Mouse (Mus musculus) midbrain, embryonic 16.5 days (tissue): ENCODE results near the gene Arsg. TPM values are rescaled to one million over a fixed set of nuclear protein-coding genes. Genes with fewer than 3 reads are reported as not detected.

Source experiments
- ATAC-seq: fragments of 200-750 bp; cut with Nextera tagmentation; 2 replicates; pipeline ENCODE4 v1.8.0; 2017; ENCODE audit warnings: moderate TSS enrichment
- H3K27ac ChIP-seq: fragments of 300-500 bp; sonication (generic); 2 replicates; pipeline ENCODE4 v1.5.1; 2014; ENCODE audit warnings: mild to moderate bottlenecking, low read length, mixed read lengths
- H3K27me3 ChIP-seq: fragments of 300-500 bp; sonication (generic); 2 replicates; pipeline ENCODE4 v1.6.1; 2014; ENCODE audit warnings: low read depth, low read length, mixed read lengths; ENCODE audit not compliant: control insufficient read depth, insufficient read depth
- H3K36me3 ChIP-seq: fragments of 300-500 bp; sonication (generic); 2 replicates; pipeline ENCODE4 v1.6.1; 2014; ENCODE audit warnings: mild to moderate bottlenecking, low read length, moderate library complexity, mixed read lengths; ENCODE audit not compliant: control insufficient read depth, insufficient read depth
- H3K4me1 ChIP-seq: fragments of 300-500 bp; sonication (generic); 2 replicates; pipeline ENCODE4 v1.6.1; 2014; ENCODE audit warnings: mild to moderate bottlenecking, low read length, mixed read lengths; ENCODE audit not compliant: control insufficient read depth, insufficient read depth
- H3K4me2 ChIP-seq: fragments of 300-500 bp; sonication (generic); 2 replicates; pipeline ENCODE4 v1.6.1; 2014; ENCODE audit warnings: mild to moderate bottlenecking, low read length, mixed read lengths
- H3K4me3 ChIP-seq: fragments of 300-500 bp; sonication (generic); 2 replicates; pipeline ENCODE4 v1.5.1; 2014; ENCODE audit warnings: low read depth, mild to moderate bottlenecking, low read length, moderate library complexity, mixed read lengths
- H3K9ac ChIP-seq: fragments of 300-500 bp; sonication (generic); 2 replicates; pipeline ENCODE4 v1.6.1; 2014; ENCODE audit warnings: low read depth, low read length, mixed read lengths
- H3K9me3 ChIP-seq: fragments of 300-500 bp; sonication (generic); replicated peaks from 2 replicates; pipeline ENCODE4 v1.6.1; 2014; ENCODE audit warnings: mild to moderate bottlenecking, low read length, mixed read lengths; ENCODE audit not compliant: control insufficient read depth, poor library complexity, severe bottlenecking
- WGBS: fragments of 180-500 bp; shearing (Covaris S2); extraction: QIAGEN DNeasy Blood & Tissue Kit; methylation state at CpG from one replicate; pipeline ENCODE4 v1.1.7; 2014; 5-methylcytosine and 5-hydroxymethylcytosine counted together
- polyA plus RNA-seq: library from polyadenylated mRNA; unstranded; fragments of >200 nt; fragmentation: Nextera tagmentation; extraction: Ambion mirVana; gene quantifications from 2 replicates; pipeline ENCODE4 v1.2.1, GENCODE M21; 2015

The Arsg gene
- polyA plus RNA-seq, 1 experiment from 2014 or later, result 4.2 TPM

DNA sequence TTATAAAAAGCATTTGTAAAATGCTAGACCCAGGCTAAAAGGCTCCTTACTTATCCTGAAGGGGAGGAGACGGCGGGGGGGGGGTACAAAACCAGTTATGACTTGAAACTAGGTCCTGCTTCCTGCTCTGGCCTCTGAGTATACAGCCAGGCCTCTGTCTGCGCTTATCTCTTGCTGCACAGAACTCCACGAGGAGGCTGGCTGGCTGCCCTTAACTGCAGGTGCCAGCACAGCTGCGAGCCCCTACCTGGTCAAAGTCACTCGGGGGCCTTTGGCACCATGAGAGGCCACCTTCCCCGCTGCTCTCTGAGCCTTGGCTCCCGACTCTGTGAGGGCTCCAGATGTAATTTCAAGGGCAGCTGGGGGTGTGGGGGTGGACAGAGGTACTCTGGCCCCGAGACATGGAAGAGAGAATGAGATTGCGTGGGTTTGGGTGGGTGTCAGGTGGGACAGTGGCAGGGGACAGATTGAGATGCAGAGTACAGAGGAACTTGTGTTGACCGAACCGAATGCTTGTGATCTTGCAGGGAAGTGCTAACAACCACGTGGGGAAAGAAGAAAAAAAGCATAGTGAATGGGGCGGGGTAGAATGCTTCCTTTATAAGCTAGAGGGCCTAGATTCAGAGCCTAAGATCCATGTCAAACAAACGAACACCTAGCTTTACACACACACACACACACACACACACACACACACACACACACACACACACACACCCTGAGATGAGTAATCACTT, 114.6 kb downstream of the Arsg start:
- Histone ChIP-seq H3K9me3 (no peaks in the 10 kb centered on the region), H3K27me3 (no peaks in the 10 kb centered on the region), H3K4me2 (no peak overlapping the region), H3K4me3 (no peak overlapping the region), H3K36me3 (no peaks in the 10 kb centered on the region), H3K9ac (no peak overlapping the region), H3K27ac (no peak overlapping the region), H3K4me1 (no peaks in the 10 kb centered on the region)
- no peak for ATAC-seq
- WGBS, result 73% methylated on average over 15 of the region's 15 CpGs

DNA sequence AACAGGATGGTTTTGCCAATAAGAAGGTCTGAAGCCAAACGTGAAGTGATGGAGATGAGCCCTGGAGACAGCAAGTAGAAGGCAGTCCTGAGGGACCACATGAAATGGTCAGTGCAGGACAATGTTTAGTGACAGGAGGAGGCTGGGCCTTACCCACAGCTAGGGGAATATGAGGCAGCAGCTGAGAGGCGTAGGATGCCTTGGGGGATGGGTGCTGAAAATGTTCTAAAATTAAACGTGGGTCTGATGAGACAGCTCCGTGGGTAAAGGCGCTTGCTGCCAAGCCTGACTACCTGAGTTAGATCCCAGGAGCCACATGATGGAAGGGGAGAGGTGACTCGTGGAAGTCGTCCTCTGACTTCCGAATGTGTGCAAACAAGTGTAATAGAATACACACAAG, 116.8 kb downstream of the Arsg start:
- no peaks in the 10 kb centered on the region for H3K9me3 ChIP-seq
- no peak overlapping the region for H3K4me2 ChIP-seq
- no peak for ATAC-seq
- H3K9ac ChIP-seq, result no peak overlapping the region
- no peaks in the 10 kb centered on the region for H3K36me3 ChIP-seq
- H3K27ac ChIP-seq, result no peak overlapping the region
- no peaks in the 10 kb centered on the region for H3K27me3 ChIP-seq
- H3K4me3 ChIP-seq, result no peak overlapping the region
- no peaks in the 10 kb centered on the region for H3K4me1 ChIP-seq
- WGBS, result 87% methylated on average over 8 of the region's 8 CpGs

DNA sequence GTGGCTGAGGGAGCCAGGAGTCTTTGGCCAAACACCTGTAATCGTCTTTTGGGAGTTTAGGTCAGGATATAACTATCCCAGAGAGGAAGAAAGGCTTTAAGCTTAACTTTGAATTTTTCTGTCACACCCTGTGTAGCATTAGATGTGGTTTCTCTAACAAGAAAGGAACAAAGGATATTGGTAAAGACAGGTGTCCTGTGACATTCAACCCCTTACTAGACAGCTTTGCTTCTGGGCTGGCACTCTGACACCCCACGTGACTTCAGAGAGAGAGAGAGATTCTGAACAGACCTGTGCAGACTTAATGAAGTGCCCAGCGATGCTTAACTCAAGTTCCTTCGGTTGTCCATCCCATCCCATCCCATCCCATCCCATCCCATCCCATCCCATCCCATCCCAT, 118.3 kb downstream of the Arsg start:
- Histone ChIP-seq H3K9ac (no peak overlapping the region), H3K9me3 (no peaks in the 10 kb centered on the region), H3K27me3 (no peaks in the 10 kb centered on the region), H3K36me3 (no peaks in the 10 kb centered on the region), H3K4me1 (no peaks in the 10 kb centered on the region), H3K4me2 (no peak overlapping the region), H3K27ac (no peak overlapping the region), H3K4me3 (no peak overlapping the region)
- ATAC-seq, result no peak
- 78% methylated on average over 4 of the region's 4 CpGs for WGBS

DNA sequence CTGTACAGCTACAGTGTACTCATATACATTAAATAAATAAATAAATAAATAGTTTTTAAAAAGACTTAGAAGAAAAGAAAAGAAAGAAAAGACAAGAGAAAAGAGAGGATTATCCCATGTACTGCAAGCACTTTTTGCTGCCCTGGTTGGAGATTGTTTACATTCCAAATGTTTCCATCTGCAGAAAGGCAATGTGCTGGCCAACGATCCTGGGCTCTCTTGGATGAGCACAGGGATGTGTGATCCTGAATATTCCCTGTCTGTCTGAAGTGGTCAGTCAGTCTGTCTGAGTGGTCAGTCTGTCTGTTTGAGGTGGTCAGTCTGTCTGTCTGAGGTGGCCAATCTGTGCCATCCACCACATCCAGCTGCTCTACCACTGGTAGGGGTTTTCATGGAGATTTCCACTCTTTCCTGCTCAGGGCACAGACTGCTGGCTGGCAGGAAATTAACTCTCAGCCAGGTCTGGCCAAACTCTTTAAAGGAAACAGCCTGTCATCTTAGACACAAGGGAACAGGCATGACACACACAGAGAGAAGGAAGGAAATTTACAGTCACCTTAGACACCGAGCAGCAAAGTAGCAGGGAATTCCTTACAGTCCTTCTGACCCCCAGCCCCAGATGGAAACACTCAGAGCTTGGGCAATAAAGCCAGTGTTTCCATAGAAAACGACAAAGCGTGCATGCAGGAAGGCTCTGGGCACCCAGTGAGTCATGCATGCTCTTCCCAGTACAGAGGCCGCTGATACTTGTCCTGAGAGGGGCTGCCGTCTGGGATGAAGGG, 120.2 kb downstream of the Arsg start:
- H3K9ac ChIP-seq, result no peak overlapping the region
- no peaks in the 10 kb centered on the region for H3K4me1 ChIP-seq
- H3K9me3 ChIP-seq, result no peaks in the 10 kb centered on the region
- H3K27me3 ChIP-seq, result no peaks in the 10 kb centered on the region
- H3K27ac ChIP-seq, result no peak overlapping the region
- ATAC-seq, result no peak
- H3K4me2 ChIP-seq, result no peak overlapping the region
- WGBS, result 85% methylated on average over 6 of the region's 6 CpGs
- H3K4me3 ChIP-seq, result no peak overlapping the region
- no peaks in the 10 kb centered on the region for H3K36me3 ChIP-seq

DNA sequence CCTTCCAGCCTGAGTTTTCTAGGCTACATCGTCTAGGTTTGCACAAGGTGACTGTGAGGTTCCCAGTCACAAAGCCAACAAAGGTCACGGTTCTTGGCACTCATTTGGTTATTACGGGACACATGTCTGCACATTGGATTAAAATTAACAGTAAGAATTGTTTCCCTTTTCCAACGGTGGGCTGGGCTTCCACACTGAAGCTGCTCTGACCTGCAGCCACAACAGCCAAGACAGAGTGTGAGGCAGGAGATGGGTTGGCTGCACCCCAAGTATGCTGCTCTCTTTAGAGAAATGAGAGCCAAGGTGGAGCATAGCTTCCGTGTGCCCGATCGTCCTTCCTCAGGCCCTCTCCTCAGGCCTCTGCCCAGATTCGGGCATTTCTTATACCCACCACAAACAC, 121.6 kb downstream of the Arsg start:
- Histone ChIP-seq H3K27ac (no peak overlapping the region), H3K27me3 (no peaks in the 10 kb centered on the region), H3K4me1 (no peaks in the 10 kb centered on the region), H3K4me3 (no peak overlapping the region), H3K36me3 (no peaks in the 10 kb centered on the region), H3K4me2 (no peak overlapping the region), H3K9me3 (no peaks in the 10 kb centered on the region), H3K9ac (no peak overlapping the region)
- WGBS, result 93% methylated on average over 8 of the region's 8 CpGs
- ATAC-seq, result no peak

DNA sequence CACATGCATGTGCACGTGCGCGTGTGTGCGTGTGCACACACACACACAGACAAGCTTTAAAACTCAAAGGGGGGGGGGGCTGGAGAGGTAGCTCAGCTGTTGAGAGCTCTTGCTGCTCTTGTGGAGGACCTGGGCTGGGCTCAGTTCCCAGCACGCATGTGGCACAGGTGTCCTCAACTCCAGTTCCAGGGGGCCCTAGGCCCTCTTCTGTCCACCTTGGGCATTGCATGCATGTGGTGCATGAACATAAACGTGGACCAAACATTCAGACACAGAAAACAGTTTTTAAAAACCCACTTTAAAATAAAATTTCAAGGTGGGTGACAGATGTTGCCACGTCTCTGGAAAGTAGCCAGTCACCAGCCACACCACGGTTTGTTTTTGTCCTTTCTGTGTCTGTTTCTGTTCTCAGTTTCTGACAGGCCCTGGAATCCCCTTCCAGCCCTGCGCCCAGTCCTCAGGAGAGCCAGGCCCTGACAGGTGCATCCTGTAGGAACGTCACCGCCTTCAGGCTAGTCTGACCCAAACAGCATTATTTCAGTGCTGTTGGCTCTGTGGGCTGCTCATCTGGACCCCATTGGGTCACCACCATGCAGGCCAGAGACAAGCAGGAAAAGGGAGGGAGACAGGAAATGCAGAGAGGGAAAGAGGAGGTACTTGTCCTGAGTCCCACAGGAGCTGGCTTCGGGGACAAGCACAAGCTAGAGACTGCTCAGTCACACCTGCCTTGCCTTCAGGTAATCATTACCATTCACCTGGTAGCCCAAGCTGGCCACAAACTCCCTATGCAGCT, 125.8 kb downstream of the Arsg start:
- 90% methylated on average over 12 of the region's 12 CpGs for WGBS
- no peak overlapping the region for H3K9ac ChIP-seq
- H3K4me1 ChIP-seq, result no peaks in the 10 kb centered on the region

DNA sequence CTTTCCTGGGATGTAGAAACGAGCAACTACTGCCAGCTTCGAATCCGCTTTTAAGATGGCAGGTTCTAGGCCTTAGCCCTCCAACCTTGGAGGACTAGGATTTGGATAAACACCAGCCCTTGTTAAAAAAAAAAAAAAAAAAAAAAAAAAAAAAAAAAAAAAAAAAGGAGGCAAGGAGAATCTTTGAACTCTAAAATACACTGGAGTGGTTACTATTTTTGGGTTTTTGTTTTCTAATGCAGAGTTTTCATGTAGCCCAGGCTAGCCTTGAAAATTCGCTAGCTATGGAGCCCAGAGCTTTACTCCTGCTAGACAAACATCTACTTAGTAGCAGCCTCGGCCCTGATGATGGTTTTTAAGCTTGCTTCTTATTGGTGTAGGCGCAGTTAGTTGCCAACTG, 134.4 kb downstream of the Arsg start:
- Histone ChIP-seq H3K36me3 (no peaks in the 10 kb centered on the region), H3K27ac (no peak overlapping the region)

More for the DNA sequence above, 125.8 kb downstream of the Arsg start:
- Histone ChIP-seq H3K9me3 (no peaks in the 10 kb centered on the region), H3K4me3 (no peak overlapping the region), H3K27me3 (no peaks in the 10 kb centered on the region), H3K27ac (no peak overlapping the region), H3K4me2 (no peak overlapping the region), H3K36me3 (no peaks in the 10 kb centered on the region)
- no peak for ATAC-seq

DNA sequence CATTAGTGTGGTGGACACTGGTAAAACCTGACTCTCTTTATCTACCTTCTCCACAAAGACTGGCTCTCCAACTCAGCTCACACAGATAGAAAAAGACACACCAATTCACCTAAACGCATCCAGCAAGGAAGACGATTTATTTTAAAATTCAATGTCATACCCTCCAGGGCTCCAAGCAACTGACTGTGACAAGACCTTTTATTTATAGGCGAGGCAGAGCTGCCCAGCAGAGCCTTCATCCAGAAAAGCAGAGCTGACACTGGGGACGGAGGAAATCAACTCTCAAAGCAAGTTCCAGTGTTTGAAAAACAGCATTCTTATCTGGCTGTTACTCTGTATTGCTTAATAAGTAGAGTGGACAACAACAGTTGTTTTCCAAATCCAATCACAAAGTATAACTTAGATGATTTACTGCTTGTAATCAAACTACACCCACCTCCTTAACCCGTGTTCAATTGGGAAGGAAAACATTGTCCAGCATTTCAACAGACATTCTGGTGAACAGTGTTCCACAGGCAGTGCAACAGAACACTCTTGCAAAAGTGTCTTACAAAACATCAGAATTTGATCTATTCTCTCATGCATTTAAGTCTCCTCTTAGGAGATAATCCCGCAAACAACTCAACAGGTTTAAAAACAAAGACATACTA, 135.9 kb downstream of the Arsg start:
- Histone ChIP-seq H3K27me3 (no peaks in the 10 kb centered on the region), H3K36me3 (no peaks in the 10 kb centered on the region), H3K9ac (no peak overlapping the region), H3K4me2 (no peak overlapping the region), H3K4me1 (peaks cover 16% of the 10 kb centered on the region), H3K9me3 (no peaks in the 10 kb centered on the region), H3K27ac (no peak overlapping the region), H3K4me3 (no peak overlapping the region)
- no peak for ATAC-seq
- WGBS, result 67% methylated on average over 6 of the region's 6 CpGs

More for the DNA sequence above, 134.4 kb downstream of the Arsg start:
- H3K9me3 ChIP-seq, result no peaks in the 10 kb centered on the region
- no peak overlapping the region for H3K4me3 ChIP-seq
- no peak overlapping the region for H3K4me2 ChIP-seq
- no peaks in the 10 kb centered on the region for H3K27me3 ChIP-seq
- no peak overlapping the region for H3K9ac ChIP-seq
- 83% methylated on average over 6 of the region's 6 CpGs for WGBS
- peaks cover 16% of the 10 kb centered on the region for H3K4me1 ChIP-seq
- no peak for ATAC-seq
